Mouse (Mus musculus) ES-Bruce4 (cell line): Measurements from ENCODE around the gene Taf12. TPM values are rescaled to one million over a fixed set of nuclear protein-coding genes. Genes with fewer than 3 reads are reported as not detected.
A peak's percentile ranks its signal among the peaks of the same experiment; 100 is the strongest.

Source experiments
- H3K27ac ChIP-seq: 2 replicates; pipeline ENCODE4 v1.5.1; 2012; ENCODE audit warnings: low read length, inconsistent platforms; ENCODE audit not compliant: insufficient read depth
- H3K27me3 ChIP-seq: 2 replicates; pipeline ENCODE4 v1.6.1; 2012; ENCODE audit warnings: mild to moderate bottlenecking, low read length, inconsistent platforms; ENCODE audit not compliant: control insufficient read depth, poor library complexity, insufficient read depth, severe bottlenecking
- H3K36me3 ChIP-seq: 2 replicates; pipeline ENCODE4 v1.6.1; 2012; ENCODE audit warnings: inconsistent platforms, mild to moderate bottlenecking, low read length, moderate library complexity; ENCODE audit not compliant: control insufficient read depth, poor library complexity, insufficient read depth, severe bottlenecking
- H3K4me1 ChIP-seq: one replicate; pipeline ENCODE4 v1.8.1; 2011; ENCODE audit warnings: low read length; ENCODE audit not compliant: control insufficient read depth, insufficient read depth
- H3K4me3 ChIP-seq: 2 replicates; pipeline ENCODE4 v1.5.1; 2011; ENCODE audit warnings: low read depth, mild to moderate bottlenecking, low read length
- H3K9ac ChIP-seq: 2 replicates; pipeline ENCODE4 v1.6.1; 2012; ENCODE audit warnings: low read depth, mild to moderate bottlenecking, inconsistent platforms; ENCODE audit not compliant: poor library complexity, severe bottlenecking
- H3K9me3 ChIP-seq: replicated peaks from 2 replicates; pipeline ENCODE4 v1.6.1; 2012; ENCODE audit warnings: mild to moderate bottlenecking, low read length, inconsistent platforms; ENCODE audit not compliant: control insufficient read depth, poor library complexity, insufficient read depth, severe bottlenecking
- CTCF ChIP-seq: IDR thresholded peaks from one replicate; pipeline ENCODE4 v1.8.1; 2011; ENCODE audit warnings: low read depth, low read length
- EP300 ChIP-seq: IDR thresholded peaks from 2 replicates; pipeline ENCODE4 v1.6.1; 2011; ENCODE audit warnings: low read depth, low read length; ENCODE audit not compliant: insufficient read depth
- POLR2A ChIP-seq: IDR thresholded peaks from one replicate; pipeline ENCODE4 v1.8.1; 2011; ENCODE audit warnings: low read length; ENCODE audit not compliant: insufficient read depth
- polyA plus RNA-seq: library from polyadenylated mRNA; stranded (reverse); fragments of >200 nt; gene quantifications from 2 replicates; pipeline ENCODE4 v1.2.4, GENCODE M21; 2011; ENCODE audit warnings: low read depth; ENCODE audit not compliant: missing spikeins, insufficient read depth, insufficient read length

Gene Taf12
- polyA plus RNA-seq, 1 experiment, result 34.3 TPM

DNA sequence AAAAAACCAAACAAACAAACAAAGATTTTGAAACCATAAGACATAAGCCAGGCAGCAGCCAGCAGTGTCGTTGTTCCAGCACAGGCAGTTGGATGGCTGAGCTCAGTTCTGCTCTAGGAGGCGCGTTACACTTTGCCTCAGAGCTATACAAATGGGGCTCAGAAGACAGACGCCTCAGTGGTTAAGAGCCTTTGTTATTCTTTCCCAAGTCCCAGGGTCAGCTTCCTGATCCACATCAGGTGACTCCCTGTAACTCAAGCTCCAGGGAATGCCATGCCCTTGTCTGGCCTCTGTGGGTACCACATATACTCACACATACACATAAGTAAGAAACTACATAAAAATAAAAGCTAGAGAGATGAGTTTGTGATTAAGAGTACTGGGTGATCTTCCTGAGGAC, 16.9 kb downstream of the Taf12 start:
- Histone ChIP-seq H3K4me3 (no peak overlapping the region), H3K9ac (no peak overlapping the region), H3K36me3 (peaks cover 5% of the 10 kb centered on the region), H3K27me3 (no peaks in the 10 kb centered on the region), H3K27ac (peak overlapping the region; percentile 34; the same call in 1 of the 2 replicates), H3K9me3 (no peaks in the 10 kb centered on the region), H3K4me1 (no peaks in the 10 kb centered on the region)
- TF ChIP-seq EP300 (no peak), CTCF (no peak), POLR2A (no peak)

DNA sequence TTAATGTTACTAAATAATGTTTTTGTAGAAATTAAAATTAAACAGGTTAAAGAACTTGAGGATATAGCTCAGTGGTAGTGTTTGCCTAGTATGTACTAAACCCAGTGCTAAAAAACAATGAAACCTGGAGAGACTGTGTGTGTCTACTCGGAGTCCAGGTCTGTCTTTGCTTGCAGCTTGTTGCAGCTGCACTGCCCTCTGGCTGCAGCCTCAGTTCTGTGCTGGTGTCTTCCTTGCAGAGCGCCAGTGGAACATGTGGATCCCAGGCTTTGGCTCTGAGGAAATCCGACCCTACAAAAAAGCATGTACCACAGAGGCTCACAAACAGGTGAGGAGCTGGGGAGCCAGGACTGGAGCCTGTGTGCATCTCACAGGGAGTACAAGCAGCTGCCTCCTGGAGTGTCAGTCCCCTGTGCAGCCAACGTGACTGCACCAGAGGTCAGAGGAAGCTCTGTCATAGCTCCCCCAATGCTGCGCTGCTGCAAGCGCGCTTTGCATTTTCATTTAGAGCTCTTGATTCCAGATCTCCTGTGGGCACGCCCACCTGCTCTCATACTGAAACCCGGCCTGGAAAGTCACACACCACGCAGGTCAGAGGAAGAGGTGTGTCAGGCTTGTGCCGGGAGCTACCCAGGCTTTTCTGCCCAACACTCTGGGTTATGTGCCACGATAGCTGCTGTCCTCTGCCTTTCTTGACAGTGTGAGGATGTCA, 17.6 kb downstream of the Taf12 start:
- no peaks in the 10 kb centered on the region for H3K4me1 ChIP-seq

DNA sequence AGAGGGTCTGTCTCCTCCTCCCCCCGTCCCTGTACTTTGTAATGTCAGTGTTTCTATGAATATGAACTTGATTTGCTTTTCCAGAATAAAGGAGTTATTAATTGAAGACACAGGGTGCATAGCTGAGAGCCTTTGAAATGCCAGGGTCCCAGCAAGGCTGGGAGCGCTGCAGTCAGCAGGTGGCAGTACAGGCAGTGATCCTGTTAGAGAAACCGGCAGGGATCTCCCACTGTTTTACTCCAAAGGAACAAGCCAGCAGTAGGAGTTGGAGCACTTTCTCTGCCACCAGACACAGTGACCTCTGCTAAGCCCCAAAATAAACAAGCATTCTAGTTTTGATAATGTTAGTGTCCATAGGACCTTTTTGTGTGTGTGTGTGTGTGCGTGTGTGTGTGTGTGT, 18.8 kb downstream of the Taf12 start:
- H3K9me3 ChIP-seq, result no peaks in the 10 kb centered on the region
- no peaks in the 10 kb centered on the region for H3K4me1 ChIP-seq
- no peak overlapping the region for H3K4me3 ChIP-seq
- H3K27ac ChIP-seq, result no peak overlapping the region
- H3K36me3 ChIP-seq, result peaks cover 5% of the 10 kb centered on the region
- no peaks in the 10 kb centered on the region for H3K27me3 ChIP-seq
- TF ChIP-seq POLR2A, result no peak
- TF ChIP-seq CTCF, result peak; percentile 54
- no peak overlapping the region for H3K9ac ChIP-seq

More for the DNA sequence above, 17.6 kb downstream of the Taf12 start:
- TF ChIP-seq CTCF (peak; percentile 79), EP300 (no peak), POLR2A (no peak)
- peaks cover 5% of the 10 kb centered on the region for H3K36me3 ChIP-seq
- H3K27me3 ChIP-seq, result no peaks in the 10 kb centered on the region
- H3K4me3 ChIP-seq, result no peak overlapping the region
- H3K9me3 ChIP-seq, result no peaks in the 10 kb centered on the region
- peak overlapping the region; percentile 15; the same call in 1 of the 2 replicates for H3K27ac ChIP-seq
- H3K9ac ChIP-seq, result no peak overlapping the region

DNA sequence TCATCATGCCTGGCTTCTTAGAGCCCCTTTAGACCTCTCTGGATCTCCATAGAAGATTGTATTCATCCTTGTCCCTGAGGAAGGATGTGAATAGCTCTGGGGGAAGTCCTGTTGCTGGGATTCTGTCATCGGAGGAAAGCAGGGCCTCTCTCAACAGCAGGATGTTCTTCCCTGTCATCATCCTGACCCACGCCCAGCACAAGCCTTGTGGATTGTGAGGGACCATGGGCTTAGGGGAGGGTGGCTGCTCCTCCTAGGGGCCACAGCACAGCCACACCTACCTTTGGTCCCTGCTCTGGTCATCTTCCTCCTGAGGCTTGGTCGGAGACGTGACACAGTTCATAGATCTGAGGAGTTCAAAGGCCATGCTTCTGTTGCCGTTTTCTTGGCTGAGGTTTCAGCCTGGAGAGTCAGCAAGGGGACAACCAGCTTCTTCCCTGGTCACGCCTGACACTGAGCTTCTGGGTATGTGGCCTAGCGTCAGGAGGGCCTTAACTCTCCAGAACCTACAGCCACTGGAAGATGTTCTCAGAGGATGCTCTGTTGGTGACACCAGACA, 19.6 kb downstream of the Taf12 start:
- peaks cover 5% of the 10 kb centered on the region for H3K36me3 ChIP-seq

DNA sequence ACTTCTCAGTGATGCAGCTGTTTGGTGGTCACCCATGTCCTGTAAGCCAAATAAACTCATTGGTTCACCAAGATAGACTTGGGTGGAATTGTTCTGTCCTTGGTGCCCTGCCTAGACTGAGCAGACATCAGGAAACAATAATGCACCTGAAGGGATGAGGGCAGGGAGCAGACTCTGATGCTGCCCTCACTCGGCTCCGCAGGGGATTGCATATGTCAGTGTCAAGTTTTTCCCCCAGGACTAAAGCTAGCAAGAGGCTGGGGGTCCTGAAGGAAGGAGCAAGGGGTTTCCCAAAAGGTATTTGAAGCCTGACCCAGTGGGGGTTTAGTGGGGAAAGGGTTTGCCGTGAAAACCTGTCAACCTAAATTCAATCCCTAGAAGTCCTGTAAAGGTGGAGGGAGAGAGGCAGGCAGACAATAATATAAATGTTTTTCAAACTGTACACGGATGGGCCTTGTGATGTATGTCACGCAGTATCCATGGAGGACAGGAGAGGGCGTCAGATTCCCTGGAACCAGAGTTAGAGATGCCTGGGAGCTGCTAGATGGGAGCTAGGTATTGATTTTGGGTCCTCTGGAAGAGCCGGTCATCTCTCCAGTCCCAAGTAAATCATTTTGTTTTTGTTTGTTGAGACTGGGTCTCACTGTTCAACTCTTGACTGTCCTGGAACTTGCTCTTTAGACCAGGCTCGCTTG, 21.7 kb downstream of the Taf12 start:
- Histone ChIP-seq H3K27ac (no peak overlapping the region), H3K9me3 (no peaks in the 10 kb centered on the region), H3K9ac (no peak overlapping the region), H3K4me3 (no peak overlapping the region), H3K27me3 (no peaks in the 10 kb centered on the region), H3K36me3 (peaks cover 5% of the 10 kb centered on the region), H3K4me1 (no peaks in the 10 kb centered on the region)
- TF ChIP-seq POLR2A (no peak), CTCF (peak; percentile 41), EP300 (no peak)

More for the DNA sequence above, 19.6 kb downstream of the Taf12 start:
- Histone ChIP-seq H3K4me1 (no peaks in the 10 kb centered on the region), H3K9me3 (no peaks in the 10 kb centered on the region), H3K27ac (no peak overlapping the region), H3K9ac (no peak overlapping the region), H3K4me3 (no peak overlapping the region), H3K27me3 (no peaks in the 10 kb centered on the region)
- TF ChIP-seq EP300 (no peak), CTCF (no peak), POLR2A (no peak)

DNA sequence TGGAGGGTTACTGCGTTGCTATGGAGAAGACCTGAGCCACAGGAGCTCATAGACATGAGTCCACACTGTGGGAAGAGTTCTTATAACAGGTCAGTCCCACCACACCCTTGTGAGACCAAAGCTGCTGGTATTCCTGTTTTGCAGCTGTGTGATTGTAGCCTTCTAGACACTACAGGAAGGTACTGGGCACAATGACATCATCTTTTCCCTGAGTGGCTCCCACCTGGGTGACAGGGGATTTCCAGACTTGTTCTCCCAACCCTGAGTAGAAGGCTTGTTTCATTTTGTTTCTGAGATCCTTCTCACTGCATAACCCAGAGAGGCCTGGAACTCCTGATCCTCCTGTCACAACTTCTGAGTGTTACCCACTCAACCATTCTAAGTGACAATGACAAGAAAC, 25.7 kb downstream of the Taf12 start:
- Histone ChIP-seq H3K27ac (no peak overlapping the region), H3K4me1 (peaks cover 3% of the 10 kb centered on the region), H3K36me3 (no peaks in the 10 kb centered on the region), H3K9ac (no peak overlapping the region), H3K4me3 (no peak overlapping the region), H3K9me3 (no peaks in the 10 kb centered on the region), H3K27me3 (no peaks in the 10 kb centered on the region)
- TF ChIP-seq POLR2A (no peak), CTCF (no peak), EP300 (no peak)
